Mouse (Mus musculus) cerebellum, adult 2 months (tissue): Measurements from ENCODE around the gene Usp46. TPM values are rescaled to one million over a fixed set of nuclear protein-coding genes. Genes with fewer than 3 reads are reported as not detected.

Source experiments
- DNase-seq, 2 experiments: peaks; one replicate each; pipeline ENCODE4 v3.0.0; 2021
- H3K27ac ChIP-seq: fragments of 200-500 bp; 2 replicates; pipeline ENCODE4 v1.5.1; 2012; ENCODE audit warnings: low read length, control low read depth, inconsistent platforms; ENCODE audit not compliant: insufficient read depth
- H3K27me3 ChIP-seq: fragments of 200-500 bp; 2 replicates; pipeline ENCODE4 v1.6.1; 2012; ENCODE audit warnings: inconsistent platforms, mild to moderate bottlenecking, low read length, moderate library complexity; ENCODE audit not compliant: control insufficient read depth, insufficient read depth
- H3K4me1 ChIP-seq: fragments of 200-500 bp; 2 replicates; pipeline ENCODE4 v1.6.1; 2011; ENCODE audit warnings: low read length; ENCODE audit not compliant: control insufficient read depth, insufficient read depth
- H3K4me3 ChIP-seq: fragments of 200-500 bp; replicated peaks from 2 replicates; pipeline ENCODE3; 2011; ENCODE audit warnings: mild to moderate bottlenecking, low read depth, low read length, control low read depth; ENCODE audit not compliant: insufficient read depth
- CTCF ChIP-seq: fragments of 200-500 bp; IDR thresholded peaks from 2 replicates; pipeline ENCODE4 v1.5.1; 2011; ENCODE audit warnings: low read depth, mild to moderate bottlenecking, control low read depth, low read length, moderate library complexity, borderline replicate concordance; ENCODE audit not compliant: insufficient read depth
- POLR2A ChIP-seq: fragments of 200-500 bp; IDR thresholded peaks from 2 replicates; pipeline ENCODE4 v1.6.1; 2011; ENCODE audit warnings: low read length, control low read depth, borderline replicate concordance; ENCODE audit not compliant: insufficient read depth
- WGBS: fragments of 180-500 bp; shearing (Covaris S2); methylation state at CpG from one replicate; pipeline ENCODE4 v1.1.7; 2018; 5-methylcytosine and 5-hydroxymethylcytosine counted together
- polyA plus RNA-seq: library from polyadenylated mRNA; depleted of rRNA; stranded (reverse); fragments of >200 nt; gene quantifications from 2 replicates; pipeline ENCODE4 v1.2.3, GENCODE M21; 2012

Usp46 gene
- polyA plus RNA-seq, 1 experiment: 61.4 TPM

- WGBS: 26% methylated on average over 23 of the region's 23 CpGs
- Histone ChIP-seq H3K4me3 (no peak overlapping the region), H3K4me1 (peaks cover 36% of the 10 kb centered on the region), H3K27me3 (no peaks in the 10 kb centered on the region), H3K27ac (no peak overlapping the region)
- peak; percentile 72 to 82 for DNase-seq
- TF ChIP-seq POLR2A (no peak), CTCF (no peak)
Measured at GRCm38 (mm10) chr5:74051394-74052170, 16.6 kb downstream of the Usp46 start.

GRCm38 (mm10) chr5:74050903-74051302, 17.3 kb downstream of the Usp46 start:
- Histone ChIP-seq H3K27me3 (no peaks in the 10 kb centered on the region), H3K4me3 (no peak overlapping the region), H3K27ac (no peak overlapping the region), H3K4me1 (peaks cover 33% of the 10 kb centered on the region)
- WGBS: 96% methylated on average over 2 of the region's 2 CpGs
- TF ChIP-seq CTCF: no peak
- TF ChIP-seq POLR2A: no peak
- DNase-seq: no peak

- TF ChIP-seq POLR2A (no peak), CTCF (no peak)
- peak; percentile 56 to 76 for DNase-seq
- H3K27me3 ChIP-seq: no peaks in the 10 kb centered on the region
- peaks cover 43% of the 10 kb centered on the region for H3K4me1 ChIP-seq
- no peak overlapping the region for H3K27ac ChIP-seq
- 27% methylated on average over 16 of the region's 16 CpGs for WGBS
- no peak overlapping the region for H3K4me3 ChIP-seq
Measured at GRCm38 (mm10) chr5:74048846-74049495, 19.3 kb downstream of the Usp46 start.

GRCm38 (mm10) chr5:74044591-74044990, 23.6 kb downstream of the Usp46 start:
- H3K4me1 ChIP-seq: peaks cover 26% of the 10 kb centered on the region
- no peaks in the 10 kb centered on the region for H3K27me3 ChIP-seq
- H3K4me3 ChIP-seq: no peak overlapping the region
- 70% methylated on average over 7 of the region's 7 CpGs for WGBS
- no peak for TF ChIP-seq CTCF
- no peak for TF ChIP-seq POLR2A
- DNase-seq: no peak
- no peak overlapping the region for H3K27ac ChIP-seq

- H3K27me3 ChIP-seq: no peaks in the 10 kb centered on the region
- TF ChIP-seq POLR2A (no peak), CTCF (no peak)
- H3K27ac ChIP-seq: no peak overlapping the region
- H3K4me1 ChIP-seq: peaks cover 21% of the 10 kb centered on the region
- DNase-seq: no peak
- no peak overlapping the region for H3K4me3 ChIP-seq
- WGBS: 69% methylated on average over 6 of the region's 6 CpGs
Measured at GRCm38 (mm10) chr5:74042796-74043340, 25.4 kb downstream of the Usp46 start.

- no peak overlapping the region for H3K4me3 ChIP-seq
- TF ChIP-seq POLR2A (no peak), CTCF (no peak)
- no peak overlapping the region for H3K27ac ChIP-seq
- peaks cover 17% of the 10 kb centered on the region for H3K4me1 ChIP-seq
- H3K27me3 ChIP-seq: no peaks in the 10 kb centered on the region
- WGBS: 84% methylated on average over 4 of the region's 4 CpGs
- DNase-seq: no peak
Measured at GRCm38 (mm10) chr5:74040541-74040940, 27.7 kb downstream of the Usp46 start.

GRCm38 (mm10) chr5:74035454-74035853, 32.8 kb downstream of the Usp46 start:
- peak in 1 of 2 experiments; percentile 45 for DNase-seq
- Histone ChIP-seq H3K27ac (no peak overlapping the region), H3K27me3 (no peaks in the 10 kb centered on the region), H3K4me3 (no peak overlapping the region), H3K4me1 (peaks cover 7% of the 10 kb centered on the region)
- no peak for TF ChIP-seq CTCF
- WGBS: 8% methylated on average over 2 of the region's 2 CpGs

GRCm38 (mm10) chr5:74034177-74034576, 34.1 kb downstream of the Usp46 start:
- 73% methylated on average over 4 of the region's 4 CpGs for WGBS
- TF ChIP-seq POLR2A (no peak), CTCF (no peak)
- no peak overlapping the region for H3K27ac ChIP-seq

More at GRCm38 (mm10) chr5:74034177-74034576, 34.1 kb downstream of the Usp46 start:
- Histone ChIP-seq H3K27me3 (no peaks in the 10 kb centered on the region), H3K4me3 (no peak overlapping the region), H3K4me1 (peaks cover 1% of the 10 kb centered on the region)
- no peak for DNase-seq
